Mouse (Mus musculus) brain, adult 2 months (tissue): ENCODE data around the gene Kif2c.
"Not testable (repeated sequence)": the region's sequence is repeated elsewhere in the genome, so short reads cannot be mapped to it uniquely, and the experiment has no call there.

Experiments
- DNase-seq: peaks from one replicate; pipeline ENCODE4 v3.0.0; 2011; ENCODE audit warnings: low read depth, low spot score

The Kif2c gene

GRCm38 (mm10) chr4:117189382-117189855 lies 7.0 kb upstream of the Kif2c start:
- DNase-seq = peak; percentile 89

DNA sequence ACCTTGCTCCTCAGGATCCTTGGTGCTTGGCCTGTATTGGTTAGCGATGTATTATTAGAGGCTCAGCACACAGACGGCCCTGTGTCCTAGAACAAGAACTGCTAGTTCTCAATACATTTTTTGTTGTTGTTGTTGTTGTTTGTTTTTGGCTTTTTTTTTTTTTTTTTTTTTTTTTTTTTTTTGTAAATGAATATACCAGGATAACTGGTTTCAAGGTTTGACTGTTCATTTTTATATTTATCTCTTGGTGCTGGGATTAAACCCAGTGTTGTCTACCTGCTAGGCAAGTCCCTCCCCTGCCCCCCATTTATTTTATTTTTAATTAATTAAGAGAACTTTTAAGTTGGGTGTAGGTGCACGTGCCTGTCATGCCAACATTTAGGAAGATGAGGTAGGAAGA lies 6.5 kb upstream of the Kif2c start:
- DNase-seq = no peak

GRCm38 (mm10) chr4:117182759-117183096 lies 289 bp upstream of the Kif2c start:
- DNase-seq = not testable (repeated sequence)

- no peak for DNase-seq
Observed at GRCm38 (mm10) chr4:117169936-117170335, 12.5 kb downstream of the Kif2c start.

GRCm38 (mm10) chr4:117161183-117161582 lies 21.3 kb downstream of the Kif2c start:
- DNase-seq = no peak

DNA sequence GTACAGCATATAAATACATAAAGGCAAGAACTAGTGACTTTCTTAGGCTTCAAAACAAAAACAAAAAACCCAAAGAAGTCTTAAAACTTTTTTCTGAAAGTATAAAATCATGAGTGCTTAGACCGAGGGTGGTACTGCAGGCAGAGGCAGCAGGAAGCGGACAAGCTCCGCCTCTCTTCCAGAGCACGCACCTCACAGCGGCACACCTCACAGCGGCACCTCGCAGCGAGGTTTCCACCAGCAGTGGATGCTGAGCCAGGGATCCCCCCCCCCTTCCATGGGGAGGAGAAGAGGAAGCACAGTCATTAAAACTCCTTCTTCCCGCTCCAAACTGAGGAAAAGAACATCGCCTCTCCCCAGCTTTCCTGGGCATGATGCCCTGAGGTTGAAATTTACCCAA lies 22.8 kb downstream of the Kif2c start:
- DNase-seq = no peak

GRCm38 (mm10) chr4:117156372-117156771 lies 26.1 kb downstream of the Kif2c start:
- DNase-seq = no peak

DNA sequence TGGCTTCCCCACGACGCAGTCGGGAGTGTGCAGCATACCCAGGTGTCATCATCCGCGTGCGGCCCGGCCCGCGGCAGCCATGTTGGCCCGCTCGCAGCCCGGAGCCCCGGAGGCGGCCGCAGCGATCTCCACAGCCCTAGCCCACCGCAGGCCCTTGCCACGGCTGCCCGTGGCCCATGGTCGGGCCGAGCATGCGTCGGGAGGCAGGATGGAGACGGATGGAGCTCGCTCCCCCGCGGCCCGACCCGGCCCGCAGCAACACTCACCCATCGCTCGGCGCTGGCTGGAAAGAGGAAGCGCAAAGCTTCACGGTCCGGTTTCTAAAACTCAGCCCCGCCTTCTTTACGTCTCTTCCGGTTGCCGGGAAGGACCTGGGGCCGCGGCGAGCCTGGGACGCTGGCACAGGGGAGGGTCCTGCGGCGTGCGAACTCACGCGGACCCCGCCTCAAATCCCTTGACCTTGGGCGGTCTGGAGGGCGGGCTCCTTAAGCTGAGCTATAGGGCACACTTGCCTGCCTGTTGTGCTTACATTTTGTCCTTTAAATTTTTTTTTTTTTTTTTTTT lies 26.6 kb downstream of the Kif2c start, which contains the start of gene Rps8:
Gene Rps8, minus strand, starts transcription at position 452 of the 564 bp plus-strand sequence.
- DNase-seq = peak; percentile 96

GRCm38 (mm10) chr4:117155020-117155791 lies 27.2 kb downstream of the Kif2c start:
- DNase-seq = peak; percentile 57

GRCm38 (mm10) chr4:117152714-117153113 lies 29.7 kb downstream of the Kif2c start:
- DNase-seq = no peak

- DNase-seq = no peak
Observed at GRCm38 (mm10) chr4:117151416-117151815, 31.0 kb downstream of the Kif2c start.

GRCm38 (mm10) chr4:117150212-117150733 lies 32.2 kb downstream of the Kif2c start:
- no peak for DNase-seq

- no peak for DNase-seq
Observed at GRCm38 (mm10) chr4:117149291-117150211, 32.9 kb downstream of the Kif2c start.

DNA sequence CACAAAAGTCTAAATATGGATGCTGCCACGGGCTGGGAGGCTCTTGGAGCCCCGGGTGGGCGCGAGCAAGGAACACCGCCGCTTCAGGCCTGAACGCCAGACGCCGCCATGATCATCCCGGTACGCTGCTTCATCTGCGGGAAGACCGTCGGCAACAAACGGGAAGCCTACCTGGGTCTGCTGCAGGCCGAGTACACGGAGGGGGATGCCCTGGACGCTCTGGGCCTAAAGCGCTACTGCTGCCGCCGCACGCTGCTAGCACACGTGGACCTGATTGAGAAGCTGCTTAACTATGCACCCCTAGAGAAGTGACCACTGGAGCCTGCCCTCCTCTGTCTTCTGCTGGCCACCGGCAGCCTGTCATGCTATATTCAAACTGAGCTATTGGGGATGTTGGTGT lies 33.6 kb downstream of the Kif2c start:
- DNase-seq = no peak

DNA sequence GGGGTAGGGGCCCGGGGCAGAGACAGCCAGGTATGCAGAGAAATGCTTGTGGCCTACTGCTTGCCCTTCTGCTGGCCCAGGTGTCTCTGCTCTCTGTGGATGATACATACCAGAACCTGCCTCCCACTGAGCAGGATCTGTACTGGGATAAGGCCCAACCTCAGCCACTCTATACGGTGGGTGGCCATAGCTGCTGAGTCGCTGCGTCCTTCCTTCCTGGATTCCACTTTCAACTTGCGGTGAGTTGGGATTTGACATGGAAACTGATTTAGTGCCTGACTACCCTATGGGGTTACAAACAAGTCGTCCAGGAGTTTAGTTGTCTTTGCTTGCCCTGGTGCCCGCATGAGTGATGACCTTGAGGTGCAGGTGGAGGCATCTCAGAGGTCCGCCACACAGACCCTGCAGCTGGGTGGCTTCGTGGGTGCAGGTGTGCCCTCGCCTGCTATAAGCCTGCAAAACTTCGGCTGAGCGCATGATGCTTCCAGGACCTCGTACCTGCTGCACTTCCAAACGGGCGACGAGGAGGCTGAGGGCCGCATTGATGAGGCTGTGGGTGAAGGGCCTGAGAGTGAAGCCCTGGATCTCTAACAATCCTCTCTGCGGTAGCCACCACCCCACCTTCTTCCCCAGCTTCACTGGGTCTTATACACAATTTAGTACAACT lies 34.3 kb downstream of the Kif2c start:
- no peak for DNase-seq

GRCm38 (mm10) chr4:117146176-117146575 lies 36.3 kb downstream of the Kif2c start:
- peak; percentile 89 for DNase-seq

- DNase-seq = no peak
Observed at GRCm38 (mm10) chr4:117145248-117145647, 37.2 kb downstream of the Kif2c start.

DNA sequence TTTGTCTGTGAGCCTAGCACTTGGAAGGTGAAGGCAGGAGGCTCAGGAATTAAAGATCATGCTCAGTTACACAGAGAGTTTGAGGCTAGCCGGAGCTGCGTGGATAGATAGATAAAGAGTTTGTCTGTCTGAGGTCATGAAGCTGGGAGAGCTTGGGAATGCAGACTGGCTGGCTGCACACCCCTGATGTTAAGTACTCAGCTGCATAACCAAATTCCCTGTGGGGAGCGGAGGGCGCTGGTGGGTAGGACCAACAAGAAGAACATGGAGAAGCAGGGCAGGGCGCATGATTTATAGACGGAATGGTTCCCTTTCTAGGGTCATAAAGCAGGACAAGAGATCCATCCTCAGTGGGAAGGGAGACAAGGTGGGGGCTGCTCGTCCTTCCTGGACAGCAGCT lies 39.4 kb downstream of the Kif2c start:
- no peak for DNase-seq

- DNase-seq = peak; percentile 55
Observed at GRCm38 (mm10) chr4:117140613-117141012, 41.8 kb downstream of the Kif2c start.

DNA sequence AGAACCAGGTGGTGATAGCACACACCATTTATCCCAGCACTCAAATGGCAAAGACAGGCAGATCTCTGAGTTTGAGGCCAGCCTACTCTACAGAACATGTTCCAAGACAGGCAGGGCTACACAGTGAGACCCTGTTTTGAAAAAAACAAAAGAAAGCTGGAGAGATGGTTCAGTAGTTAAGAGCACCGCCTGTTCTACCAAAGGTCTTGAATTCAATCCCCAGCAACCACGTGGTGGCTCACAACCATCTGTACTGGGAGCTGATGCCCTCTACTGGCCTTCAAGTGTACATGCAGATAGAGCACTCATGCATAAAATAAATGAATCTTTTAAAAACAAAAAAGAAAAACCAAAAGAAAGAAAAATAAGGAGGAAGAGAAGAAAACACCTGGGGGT lies 43.2 kb downstream of the Kif2c start:
- peak; percentile 80 for DNase-seq
